Mouse (Mus musculus): ENCODE data around the gene Cdkn2b. TPM values are rescaled to one million over a fixed set of nuclear protein-coding genes. Genes with fewer than 3 reads are reported as not detected.

Cdkn2b gene
- polyA plus RNA-seq, 1 experiment = not detected

DNA sequence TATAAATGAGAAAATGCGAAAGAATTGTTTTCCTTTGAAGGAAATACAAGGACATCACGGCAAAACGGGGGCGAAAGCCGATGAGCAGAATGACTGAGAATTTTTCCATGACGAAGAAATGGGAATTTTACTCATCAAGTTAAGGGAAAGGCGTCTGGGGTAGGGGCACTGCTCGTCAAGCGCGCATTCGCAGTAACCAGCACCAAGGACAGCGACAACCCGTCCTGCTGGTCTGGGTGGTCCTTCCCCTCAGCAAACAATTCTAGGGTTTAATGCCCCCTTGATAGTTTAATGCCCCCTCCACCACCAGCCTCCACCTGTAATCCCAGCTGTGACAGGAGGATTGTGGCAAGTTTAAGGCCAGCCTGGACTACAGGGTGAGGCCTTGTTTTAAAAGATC lies 2.6 kb upstream of the Cdkn2b start:
- Histone ChIP-seq H3K27ac (ENCODE audit: insufficient read depth, low read depth, low read length) (no peak overlapping the region), H3K4me3 (ENCODE audit: insufficient read depth, low read depth, low read length) (no peak overlapping the region), H3K4me1 (ENCODE audit: control insufficient read depth, insufficient read depth, low read length) (peaks cover 9% of the 10 kb centered on the region)
- TF ChIP-seq CTCF (IDR thresholded peaks at IDR 0.05; ENCODE audit: insufficient read depth, low read depth, low read length) (no peak), POLR2A (IDR thresholded peaks at IDR 0.05; ENCODE audit: insufficient read depth, low read depth, low read length) (no peak)
- WGBS = 68% methylated on average over 13 of the region's 13 CpGs

DNA sequence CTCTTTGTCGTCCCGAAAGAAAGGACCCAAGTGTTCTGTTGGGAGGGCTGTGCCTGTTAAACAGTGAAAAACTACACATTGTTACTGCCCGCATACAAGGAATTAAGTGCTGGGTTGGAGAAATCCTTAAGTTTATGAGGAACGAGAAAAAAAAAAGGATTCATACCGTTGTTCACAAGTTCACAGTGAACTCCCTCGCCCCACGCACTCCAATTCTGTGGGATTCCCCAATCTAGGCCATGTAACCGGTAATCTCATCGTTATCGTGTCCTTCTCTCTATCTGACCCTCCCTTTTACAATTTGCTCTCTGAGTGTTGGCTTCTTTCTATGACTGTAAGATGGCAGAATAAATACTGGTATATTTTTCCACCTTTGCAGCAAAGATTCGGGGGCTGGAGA lies 843 bp downstream of the Cdkn2b start:
- no peak for TF ChIP-seq POLR2A (IDR thresholded peaks at IDR 0.05; ENCODE audit: insufficient read depth, low read depth, low read length)
- no peak for TF ChIP-seq CTCF (IDR thresholded peaks at IDR 0.05; ENCODE audit: insufficient read depth, low read depth, low read length)
- H3K4me3 ChIP-seq (ENCODE audit: insufficient read depth, low read depth, low read length) = no peak overlapping the region
- H3K27ac ChIP-seq (ENCODE audit: insufficient read depth, low read depth, low read length) = no peak overlapping the region
- H3K4me1 ChIP-seq (ENCODE audit: control insufficient read depth, insufficient read depth, low read length) = peaks cover 9% of the 10 kb centered on the region
- WGBS = 16% methylated on average over 11 of the region's 11 CpGs

DNA sequence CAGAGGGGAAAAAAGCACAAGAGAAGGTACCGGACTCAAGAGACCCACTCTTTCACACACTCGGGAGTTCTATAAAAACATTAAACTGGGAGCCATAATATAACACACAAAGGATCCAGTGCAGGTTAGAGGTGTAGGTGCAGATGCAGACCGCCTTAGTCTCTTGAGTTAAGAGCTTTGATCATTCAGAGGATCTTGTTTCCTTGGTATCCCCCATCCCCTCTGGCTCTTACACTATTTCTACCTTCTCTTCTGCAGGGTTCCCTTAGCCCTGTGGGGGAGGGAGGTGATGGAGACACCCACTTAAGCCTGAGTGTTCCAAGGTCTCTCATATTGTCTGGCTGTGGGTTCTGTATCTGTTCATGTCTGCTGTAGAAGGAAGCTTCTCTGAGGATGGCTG lies 2.8 kb downstream of the Cdkn2b start:
- 48% methylated on average over 3 of the region's 3 CpGs for WGBS
- TF ChIP-seq CTCF (IDR thresholded peaks at IDR 0.05; ENCODE audit: insufficient read depth, low read depth, low read length) (no peak), POLR2A (IDR thresholded peaks at IDR 0.05; ENCODE audit: insufficient read depth, low read depth, low read length) (no peak)
- Histone ChIP-seq H3K4me1 (ENCODE audit: control insufficient read depth, insufficient read depth, low read length) (peaks cover 9% of the 10 kb centered on the region), H3K4me3 (ENCODE audit: insufficient read depth, low read depth, low read length) (no peak overlapping the region), H3K27ac (ENCODE audit: insufficient read depth, low read depth, low read length) (no peak overlapping the region)

DNA sequence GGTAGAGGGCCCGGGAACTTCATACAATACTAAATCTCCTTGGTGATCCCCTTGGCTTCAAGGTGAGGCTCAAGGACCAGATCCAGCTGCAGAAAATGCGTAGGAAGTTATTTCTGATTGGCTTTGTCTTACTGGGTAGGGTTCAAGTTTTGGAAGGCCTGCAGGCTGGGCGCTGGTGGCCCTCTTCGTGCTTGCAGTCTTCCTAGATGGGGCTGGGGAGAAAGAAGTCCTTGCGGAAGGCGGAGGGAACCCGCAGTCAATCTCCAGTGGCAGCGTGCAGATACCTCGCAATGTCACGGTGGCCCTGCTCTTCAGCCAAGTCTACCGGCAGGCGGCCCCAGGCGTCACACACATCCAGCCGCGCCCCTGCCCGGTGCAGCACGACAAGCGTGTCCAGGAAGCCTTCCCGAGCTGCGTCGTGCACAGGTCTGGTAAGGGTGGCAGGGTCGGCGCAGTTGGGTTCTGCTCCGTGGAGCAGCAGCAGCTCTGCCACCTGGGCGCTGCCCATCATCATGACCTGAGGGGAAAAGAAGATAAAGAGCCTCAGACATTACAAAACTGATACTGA lies 4.0 kb downstream of the Cdkn2b start:
- Histone ChIP-seq H3K27ac (ENCODE audit: insufficient read depth, low read depth, low read length) (no peak overlapping the region), H3K4me1 (ENCODE audit: control insufficient read depth, insufficient read depth, low read length) (peaks cover 9% of the 10 kb centered on the region), H3K4me3 (ENCODE audit: insufficient read depth, low read depth, low read length) (no peak overlapping the region)
- TF ChIP-seq POLR2A (IDR thresholded peaks at IDR 0.05; ENCODE audit: insufficient read depth, low read depth, low read length) = no peak
- TF ChIP-seq CTCF (IDR thresholded peaks at IDR 0.05; ENCODE audit: insufficient read depth, low read depth, low read length) = no peak
- 27% methylated on average over 25 of the region's 25 CpGs for WGBS

DNA sequence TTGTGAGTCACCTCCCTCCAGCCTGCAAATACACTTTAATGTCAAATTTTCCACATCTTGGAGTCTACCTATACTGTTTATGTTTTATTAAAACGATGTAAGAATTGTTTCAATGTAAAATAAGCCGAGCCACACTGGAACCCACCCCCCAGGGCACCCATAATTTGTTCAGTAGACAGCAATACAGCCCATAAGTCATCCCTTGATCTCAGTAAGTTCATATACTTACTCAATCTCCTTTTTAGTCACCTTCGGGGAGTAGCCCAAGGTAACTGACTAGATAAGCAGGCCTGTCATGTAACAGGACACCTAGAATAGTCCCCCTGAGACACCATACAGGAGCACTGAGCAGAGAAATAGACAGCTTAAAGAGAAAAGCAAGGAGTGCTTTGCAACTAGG lies 5.1 kb downstream of the Cdkn2b start:
- no peak overlapping the region for H3K4me3 ChIP-seq (ENCODE audit: insufficient read depth, low read depth, low read length)
- H3K27ac ChIP-seq (ENCODE audit: insufficient read depth, low read depth, low read length) = no peak overlapping the region
- peaks cover 5% of the 10 kb centered on the region for H3K4me1 ChIP-seq (ENCODE audit: control insufficient read depth, insufficient read depth, low read length)
- TF ChIP-seq CTCF (IDR thresholded peaks at IDR 0.05; ENCODE audit: insufficient read depth, low read depth, low read length) = no peak
- TF ChIP-seq POLR2A (IDR thresholded peaks at IDR 0.05; ENCODE audit: insufficient read depth, low read depth, low read length) = no peak
- 38% methylated on average over 3 of the region's 3 CpGs for WGBS

DNA sequence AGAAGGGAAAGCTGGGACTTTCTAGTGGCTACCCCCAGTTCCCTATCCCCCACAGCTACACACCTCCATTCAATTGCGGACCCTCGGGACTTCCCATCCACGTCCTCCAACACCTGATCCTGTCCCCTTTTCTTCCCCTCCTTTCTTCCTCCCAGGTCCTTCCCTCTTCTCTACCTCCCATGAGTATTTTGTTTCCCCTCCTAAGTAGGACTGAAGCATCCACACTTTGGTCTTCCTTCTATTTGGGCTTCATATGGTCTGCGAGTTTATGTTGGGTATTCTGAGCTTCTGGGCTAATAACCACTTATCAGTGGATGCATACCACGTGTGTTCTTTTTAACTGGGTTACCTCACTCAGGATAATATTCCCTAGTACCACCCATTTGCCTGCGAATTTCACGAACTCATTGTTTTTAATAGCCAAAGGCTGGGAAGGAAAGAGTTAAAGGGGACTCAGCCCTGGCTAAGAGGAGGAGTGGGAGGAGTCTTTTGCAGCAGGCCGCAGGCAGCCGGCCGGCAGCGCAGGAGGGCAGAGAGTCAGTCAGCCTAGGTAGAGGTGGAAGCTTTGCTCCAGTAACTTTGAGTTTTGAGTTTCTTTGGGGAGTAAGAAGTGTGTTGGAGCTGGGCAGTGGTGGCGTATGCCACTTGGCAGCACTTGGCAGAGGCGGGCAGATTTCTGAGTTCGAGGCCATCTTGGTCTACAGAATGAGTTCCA lies 7.4 kb downstream of the Cdkn2b start:
- H3K4me3 ChIP-seq (ENCODE audit: insufficient read depth, low read depth, low read length) = no peak overlapping the region
- TF ChIP-seq CTCF (IDR thresholded peaks at IDR 0.05; ENCODE audit: insufficient read depth, low read depth, low read length) (no peak), POLR2A (IDR thresholded peaks at IDR 0.05; ENCODE audit: insufficient read depth, low read depth, low read length) (no peak)
- WGBS = 13% methylated on average over 14 of the region's 14 CpGs
- no peaks in the 10 kb centered on the region for H3K4me1 ChIP-seq (ENCODE audit: control insufficient read depth, insufficient read depth, low read length)
- no peak overlapping the region for H3K27ac ChIP-seq (ENCODE audit: insufficient read depth, low read depth, low read length)

DNA sequence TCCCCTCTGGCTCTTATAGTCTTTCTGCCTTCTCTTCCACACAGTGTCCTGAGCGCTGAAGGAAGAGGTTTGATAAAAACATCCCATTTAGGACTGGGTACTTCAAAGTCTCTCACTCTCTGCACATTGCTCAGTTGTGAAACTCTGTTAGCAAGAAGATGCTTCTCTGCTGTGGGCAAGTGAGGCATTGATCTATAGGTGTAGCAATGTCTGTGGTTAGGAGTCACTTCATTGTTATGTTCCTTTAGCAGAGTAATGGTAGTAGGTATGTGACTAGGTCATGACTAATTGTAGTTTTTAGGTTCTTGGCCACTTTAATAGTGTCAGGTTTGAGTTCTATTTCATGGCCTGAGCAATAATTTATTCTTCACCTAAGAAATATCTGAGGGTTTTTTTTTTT lies 8.7 kb downstream of the Cdkn2b start:
- WGBS = 49% methylated on average over 1 of the region's 1 CpGs
- H3K27ac ChIP-seq (ENCODE audit: insufficient read depth, low read depth, low read length) = no peak overlapping the region

DNA sequence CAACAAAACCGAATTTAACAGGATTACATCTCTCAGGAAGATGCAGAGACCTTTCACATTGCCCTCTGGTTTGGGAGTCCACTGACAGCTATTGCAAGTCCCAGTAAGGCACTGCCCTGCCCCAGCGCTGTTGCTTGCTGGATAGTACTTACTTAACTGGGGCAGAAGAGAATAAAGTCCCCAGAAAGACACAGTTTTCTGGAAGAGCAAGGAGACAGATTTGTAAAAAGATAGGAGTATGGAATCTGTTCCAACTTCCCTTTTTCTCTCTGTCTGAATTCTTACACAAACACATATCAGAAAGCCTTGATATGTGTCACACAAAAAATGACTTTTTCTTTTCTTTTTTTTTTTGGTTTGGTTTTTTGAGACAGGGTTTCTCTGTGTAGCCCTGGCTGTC lies 11.1 kb downstream of the Cdkn2b start:
- 48% methylated on average over 2 of the region's 2 CpGs for WGBS

More for the DNA sequence above, 8.7 kb downstream of the Cdkn2b start:
- TF ChIP-seq CTCF (IDR thresholded peaks at IDR 0.05; ENCODE audit: insufficient read depth, low read depth, low read length) (no peak), POLR2A (IDR thresholded peaks at IDR 0.05; ENCODE audit: insufficient read depth, low read depth, low read length) (no peak)
- Histone ChIP-seq H3K4me3 (ENCODE audit: insufficient read depth, low read depth, low read length) (no peak overlapping the region), H3K4me1 (ENCODE audit: control insufficient read depth, insufficient read depth, low read length) (no peaks in the 10 kb centered on the region)

DNA sequence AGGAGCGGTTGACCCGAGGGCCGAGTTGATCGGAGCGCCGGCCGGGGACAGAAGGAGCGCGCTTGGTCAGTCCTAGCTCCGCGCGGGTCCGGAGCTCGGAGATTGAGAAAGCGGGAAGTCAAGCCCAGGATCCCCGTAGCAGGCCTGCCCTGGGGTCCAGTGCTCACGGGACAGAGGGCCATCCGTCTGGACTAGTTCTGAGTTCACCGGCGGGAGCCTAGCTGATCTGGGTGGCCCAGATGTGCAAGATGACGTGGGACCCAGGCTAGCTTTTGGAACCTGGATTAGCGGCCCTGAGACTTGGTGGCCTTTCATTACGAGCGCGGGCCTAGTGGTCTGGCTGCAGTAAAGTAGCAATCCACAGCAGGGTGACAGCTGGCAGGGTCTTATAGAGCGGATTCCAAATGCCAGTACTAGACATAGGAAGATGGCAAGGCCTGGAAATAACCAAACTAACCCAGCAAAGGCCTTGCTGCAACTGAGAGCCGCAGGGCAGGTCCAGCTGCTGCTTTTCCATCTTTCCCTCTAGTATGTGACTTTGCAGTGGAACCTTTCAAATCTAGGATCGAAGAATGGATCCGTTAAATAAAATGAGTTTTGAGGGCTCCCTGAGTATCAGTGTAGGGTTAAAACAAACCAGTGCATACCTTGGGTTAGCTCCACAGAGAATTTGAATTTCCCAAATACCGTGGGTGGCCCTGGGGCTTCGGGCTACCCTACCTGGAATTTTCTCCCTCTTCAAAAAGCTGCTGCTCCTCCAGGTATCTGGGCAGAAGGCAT lies 15.2 kb downstream of the Cdkn2b start:
- WGBS = 21% methylated on average over 31 of the region's 31 CpGs
- TF ChIP-seq POLR2A (IDR thresholded peaks at IDR 0.05; ENCODE audit: insufficient read depth, low read depth, low read length) = no peak
- Histone ChIP-seq H3K27ac (ENCODE audit: insufficient read depth, low read depth, low read length) (no peak overlapping the region), H3K4me3 (ENCODE audit: insufficient read depth, low read depth, low read length) (peak overlapping the region; percentile 55), H3K4me1 (ENCODE audit: control insufficient read depth, insufficient read depth, low read length) (peaks cover 11% of the 10 kb centered on the region; the same call in 1 of the 2 replicates)

More for the DNA sequence above, 11.1 kb downstream of the Cdkn2b start:
- Histone ChIP-seq H3K4me1 (ENCODE audit: control insufficient read depth, insufficient read depth, low read length) (peaks cover 5% of the 10 kb centered on the region; the same call in 1 of the 2 replicates), H3K4me3 (ENCODE audit: insufficient read depth, low read depth, low read length) (no peak overlapping the region), H3K27ac (ENCODE audit: insufficient read depth, low read depth, low read length) (no peak overlapping the region)
- no peak for TF ChIP-seq CTCF (IDR thresholded peaks at IDR 0.05; ENCODE audit: insufficient read depth, low read depth, low read length)
- no peak for TF ChIP-seq POLR2A (IDR thresholded peaks at IDR 0.05; ENCODE audit: insufficient read depth, low read depth, low read length)
